Mouse (Mus musculus) E14TG2a.4 (cell line): ENCODE data around the gene Pfn4.

Experiments
- CTCF ChIP-seq: conservative IDR thresholded peaks from 2 replicates; pipeline ENCODE4 v1.5.1; 2014; ENCODE audit warnings: low read length
- NANOG ChIP-seq: IDR thresholded peaks from 2 replicates; pipeline ENCODE4 v1.6.1; 2014; ENCODE audit warnings: borderline replicate concordance, low read length, mixed read lengths
- POU5F1 ChIP-seq: IDR thresholded peaks from 2 replicates; pipeline ENCODE4 v1.6.1; 2014; ENCODE audit warnings: low read length, borderline replicate concordance

DNA sequence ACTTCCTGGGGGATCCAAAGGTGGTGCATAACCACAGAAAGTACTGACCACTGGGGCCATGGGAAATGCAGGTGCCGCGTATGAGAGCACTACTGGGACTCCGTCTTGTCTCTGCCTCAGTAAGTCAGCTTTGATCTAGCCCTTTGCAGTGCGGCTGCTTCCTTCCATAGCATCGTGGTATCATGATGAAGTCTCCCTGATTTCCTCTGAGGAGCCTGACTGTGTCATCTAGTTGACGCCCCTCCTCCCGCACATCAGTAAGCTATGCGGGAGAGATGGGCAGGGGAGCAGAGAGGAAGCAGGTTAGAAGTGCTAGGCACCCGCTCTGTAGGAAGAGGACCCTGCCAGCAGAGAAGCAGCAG lies 6.7 kb downstream of the Pfn4 start:
- no peak for TF ChIP-seq CTCF
- no peak for TF ChIP-seq NANOG
- TF ChIP-seq POU5F1: no peak
